Mouse (Mus musculus): ENCODE results near the gene Plekha7.

Plekha7 gene

GRCm38 (mm10) chr7:116287959-116288358, 20.2 kb downstream of the Plekha7 start:
- no peak for DNase-seq

GRCm38 (mm10) chr7:116286611-116287355, 21.4 kb downstream of the Plekha7 start:
- peak; percentile 10 for DNase-seq

- DNase-seq, result peak; percentile 24
Measured at GRCm38 (mm10) chr7:116286173-116286572, 22.0 kb downstream of the Plekha7 start.

GRCm38 (mm10) chr7:116285216-116285615, 23.0 kb downstream of the Plekha7 start:
- no peak for DNase-seq

GRCm38 (mm10) chr7:116282755-116283154, 25.4 kb downstream of the Plekha7 start:
- no peak for DNase-seq

- DNase-seq, result no peak
Measured at GRCm38 (mm10) chr7:116280126-116280525, 28.1 kb downstream of the Plekha7 start.

GRCm38 (mm10) chr7:116278280-116278679, 29.9 kb downstream of the Plekha7 start:
- DNase-seq, result no peak

- peak; percentile 59 for DNase-seq
Measured at GRCm38 (mm10) chr7:116276315-116276714, 31.9 kb downstream of the Plekha7 start.

GRCm38 (mm10) chr7:116273111-116273510, 35.1 kb downstream of the Plekha7 start:
- DNase-seq, result peak; percentile 20

GRCm38 (mm10) chr7:116269501-116269995, 38.6 kb downstream of the Plekha7 start:
- DNase-seq, result no peak

- DNase-seq, result no peak
Measured at GRCm38 (mm10) chr7:116268113-116268926, 39.9 kb downstream of the Plekha7 start.

- DNase-seq, result no peak
Measured at GRCm38 (mm10) chr7:116263281-116263680, 44.9 kb downstream of the Plekha7 start.

- no peak for DNase-seq
Measured at GRCm38 (mm10) chr7:116262508-116262907, 45.7 kb downstream of the Plekha7 start.

GRCm38 (mm10) chr7:116262101-116262500, 46.1 kb downstream of the Plekha7 start:
- DNase-seq, result peak; percentile 72

- no peak for DNase-seq
Measured at GRCm38 (mm10) chr7:116260826-116261615, 47.2 kb downstream of the Plekha7 start.

GRCm38 (mm10) chr7:116258464-116259185, 49.6 kb downstream of the Plekha7 start:
- no peak for DNase-seq

GRCm38 (mm10) chr7:116257953-116258352, 50.2 kb downstream of the Plekha7 start:
- no peak for DNase-seq

- no peak for DNase-seq
Measured at GRCm38 (mm10) chr7:116255664-116256063, 52.5 kb downstream of the Plekha7 start.

GRCm38 (mm10) chr7:116254660-116255059, 53.5 kb downstream of the Plekha7 start:
- no peak for DNase-seq

GRCm38 (mm10) chr7:116252470-116252869, 55.7 kb downstream of the Plekha7 start:
- DNase-seq, result no peak

GRCm38 (mm10) chr7:116251516-116251915, 56.7 kb downstream of the Plekha7 start:
- DNase-seq, result no peak

- DNase-seq, result no peak
Measured at GRCm38 (mm10) chr7:116248536-116248935, 59.6 kb downstream of the Plekha7 start.
